Mouse (Mus musculus) spleen, postnatal 4 days (tissue): Measurements from ENCODE around the gene Yeats2.
A peak's percentile ranks its signal among the peaks of the same experiment; 100 is the strongest.

Experiments used
- DNase-seq, 2 experiments: peaks; one replicate each; pipeline ENCODE4 v3.0.0; 2022; ENCODE audit warnings: low spot score in 2 of 2

Yeats2 gene

GRCm38 (mm10) chr16:20191161-20191882 lies 50.5 kb downstream of the Yeats2 start:
- no peak for DNase-seq

- DNase-seq: no peak
Observed at GRCm38 (mm10) chr16:20192043-20192442, 51.2 kb downstream of the Yeats2 start.

DNA sequence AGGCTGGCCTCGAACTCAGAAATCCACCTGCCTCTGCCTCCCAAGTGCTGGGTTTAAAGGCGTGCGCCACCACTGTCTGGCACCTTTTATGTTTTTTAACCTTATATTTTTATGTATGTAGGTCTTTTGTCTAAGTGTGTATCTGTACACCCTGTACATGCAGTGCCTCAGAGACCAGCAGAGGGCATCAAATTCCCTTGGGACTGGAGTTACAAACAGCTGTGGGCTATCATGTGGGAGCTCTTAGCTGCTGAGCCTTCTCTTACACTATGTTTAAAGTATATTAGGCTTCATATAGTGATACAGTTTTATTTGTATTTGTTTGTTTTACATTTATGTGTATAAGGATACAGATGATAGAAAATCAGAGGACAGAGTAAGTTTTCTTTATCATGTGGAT lies 54.7 kb downstream of the Yeats2 start:
- DNase-seq: no peak

- no peak for DNase-seq
Observed at GRCm38 (mm10) chr16:20196962-20197361, 56.1 kb downstream of the Yeats2 start.

DNA sequence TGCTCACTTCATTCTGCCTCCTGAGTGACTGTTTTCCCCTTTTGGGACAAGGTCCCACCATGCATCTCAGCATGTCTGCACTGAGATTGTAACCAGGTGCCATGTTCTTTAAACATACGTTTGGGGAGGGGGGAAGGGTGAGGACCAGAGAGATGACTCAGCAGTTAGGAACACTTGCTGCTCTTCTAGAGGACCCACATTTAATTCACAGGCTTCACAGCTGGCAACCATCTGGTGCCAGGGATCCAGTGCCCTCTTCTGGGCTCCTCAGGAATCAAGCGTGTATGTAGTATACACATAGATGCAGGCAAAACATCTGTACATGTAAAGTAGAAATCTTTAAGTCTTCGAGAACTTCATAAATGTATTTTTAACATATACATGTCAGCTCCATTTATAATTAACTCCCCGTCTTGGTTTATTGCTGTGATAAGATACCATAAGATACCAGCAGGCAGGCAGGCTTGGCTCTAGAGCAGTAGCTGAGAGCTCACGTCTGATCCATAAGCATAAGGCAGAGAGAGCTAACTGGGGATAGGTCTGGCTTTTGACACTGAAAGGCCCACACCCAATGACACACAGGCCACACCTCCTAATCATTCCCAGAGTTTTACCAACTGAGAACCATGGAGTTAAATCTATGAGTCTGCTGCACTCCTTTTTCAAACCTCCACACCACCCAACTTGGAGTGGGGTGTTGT lies 58.8 kb downstream of the Yeats2 start:
- DNase-seq: no peak

- DNase-seq: peak in 1 of 2 experiments; percentile 37
Observed at GRCm38 (mm10) chr16:20213591-20214226, 72.8 kb downstream of the Yeats2 start.

GRCm38 (mm10) chr16:20222726-20223125 lies 81.9 kb downstream of the Yeats2 start:
- no peak for DNase-seq

DNA sequence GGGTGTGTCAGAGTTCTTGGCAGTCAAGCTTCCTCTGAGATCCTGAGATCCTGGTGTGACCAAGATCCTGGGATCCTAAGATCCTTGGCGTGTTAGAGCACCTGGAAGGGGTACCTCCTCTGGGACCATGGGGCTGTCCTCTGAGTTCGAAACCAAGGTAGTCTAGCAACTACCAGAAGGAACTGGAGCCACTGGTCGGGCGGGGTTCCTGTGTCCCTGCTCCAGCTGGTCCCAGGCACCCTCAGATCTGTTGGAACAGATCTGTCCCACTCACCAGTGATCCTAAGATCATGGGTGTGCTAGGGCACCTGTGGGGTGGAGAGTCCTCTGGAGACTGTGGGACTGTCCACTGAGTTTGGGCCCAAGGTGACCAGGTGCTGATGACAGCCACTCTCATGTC lies 85.8 kb downstream of the Yeats2 start:
- DNase-seq: no peak

- no peak for DNase-seq
Observed at GRCm38 (mm10) chr16:20227504-20227903, 86.6 kb downstream of the Yeats2 start.

DNA sequence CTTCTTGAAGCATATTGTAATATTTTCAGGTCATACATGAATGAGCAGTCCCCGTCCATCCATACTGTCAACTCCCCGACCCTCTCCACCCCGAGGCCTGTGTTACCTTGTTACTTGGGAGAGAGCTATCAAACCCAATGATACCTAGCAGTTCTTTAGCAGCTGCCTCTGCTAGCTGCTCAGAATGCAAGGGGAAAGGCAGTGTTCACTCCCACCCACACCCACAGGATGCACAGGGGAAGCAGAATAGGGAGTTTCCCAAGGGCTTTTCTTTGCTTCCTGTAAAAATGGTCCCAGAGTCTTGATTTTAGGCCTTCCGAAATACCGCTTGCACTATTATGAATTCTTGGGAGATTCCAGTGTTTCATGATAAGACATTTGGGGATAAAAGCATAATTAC lies 87.3 kb downstream of the Yeats2 start:
- no peak for DNase-seq

- DNase-seq: no peak
Observed at GRCm38 (mm10) chr16:20234406-20234805, 93.5 kb downstream of the Yeats2 start.

DNA sequence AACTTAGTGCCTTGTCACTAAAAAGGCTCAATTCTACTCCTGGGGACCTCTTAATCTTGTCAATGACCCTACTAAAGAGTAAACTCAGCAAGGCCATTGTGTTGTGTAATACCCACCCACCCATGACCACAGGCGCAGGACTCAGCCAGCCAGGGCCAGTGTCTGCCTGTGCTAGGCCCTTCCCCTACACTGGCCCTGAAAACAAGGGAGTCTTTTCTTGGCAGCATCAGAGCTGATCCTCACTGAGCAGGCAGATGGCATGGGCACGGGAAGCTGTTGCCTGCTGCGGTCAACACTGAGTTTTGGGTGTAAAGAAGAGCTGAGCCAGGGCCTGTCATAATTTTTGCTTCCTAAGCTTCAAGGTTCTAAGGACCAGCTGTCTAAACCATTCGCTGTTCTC lies 96.6 kb downstream of the Yeats2 start:
- no peak for DNase-seq

DNA sequence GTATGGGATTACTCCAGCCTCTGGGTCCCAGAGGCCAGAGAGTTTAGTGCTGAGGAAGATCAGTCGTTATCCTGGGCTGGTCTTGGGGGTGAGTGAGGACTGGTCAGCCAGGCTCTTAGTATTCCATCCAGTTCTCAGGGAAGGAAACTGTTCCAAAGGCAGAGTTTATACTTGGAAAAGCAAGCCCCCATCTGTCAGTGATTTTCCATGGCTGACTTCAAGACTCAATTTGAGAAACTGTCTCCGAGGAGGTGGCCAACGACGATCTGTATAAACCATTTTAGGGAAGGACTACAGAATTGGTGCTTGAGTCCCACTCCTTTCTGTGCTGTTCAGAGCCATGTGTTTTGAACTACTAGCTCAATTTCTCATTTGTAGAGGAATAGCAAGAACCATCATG lies 97.8 kb downstream of the Yeats2 start:
- DNase-seq: peak in 1 of 2 experiments; percentile 13

GRCm38 (mm10) chr16:20240468-20241414 lies 99.9 kb downstream of the Yeats2 start, which contains the start of gene Map6d1:
TSS of gene Map6d1 (minus strand) at chr16:20241358.
- no peak for DNase-seq

GRCm38 (mm10) chr16:20247103-20247502 lies 106.2 kb downstream of the Yeats2 start:
- DNase-seq: no peak

DNA sequence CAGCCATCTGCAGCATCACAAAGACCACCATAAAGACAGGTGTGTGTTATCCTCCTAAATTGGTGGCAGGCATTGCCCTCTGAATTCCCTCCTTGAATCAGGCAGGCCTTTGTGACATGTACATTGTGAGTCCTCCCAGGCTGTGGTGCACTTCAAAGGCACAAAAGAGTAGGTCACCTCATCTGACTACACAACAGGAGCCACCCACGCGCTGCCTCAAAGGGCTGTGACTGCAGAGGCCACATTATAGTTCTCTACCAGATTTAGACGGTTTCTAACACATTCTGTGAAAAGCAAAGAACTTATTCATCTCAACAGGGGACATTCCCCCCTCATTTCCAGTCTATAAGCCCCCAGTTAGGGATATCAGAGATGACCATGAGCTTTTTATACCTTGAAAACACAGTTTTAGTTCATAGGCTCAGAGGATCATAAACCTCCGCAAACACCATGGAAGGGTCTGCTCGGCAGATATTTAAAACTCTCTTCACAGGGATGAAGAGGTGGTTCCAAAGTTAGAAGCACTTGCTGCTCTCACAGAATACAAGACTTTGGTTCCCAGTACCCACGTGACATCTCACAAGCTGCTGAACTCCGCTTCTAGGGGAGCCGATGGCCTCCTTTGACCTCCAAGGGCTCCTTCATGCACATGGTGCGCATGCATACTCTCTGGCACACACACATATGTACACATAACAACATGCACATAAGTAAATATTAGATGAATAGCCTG lies 107.7 kb downstream of the Yeats2 start:
- DNase-seq: no peak

DNA sequence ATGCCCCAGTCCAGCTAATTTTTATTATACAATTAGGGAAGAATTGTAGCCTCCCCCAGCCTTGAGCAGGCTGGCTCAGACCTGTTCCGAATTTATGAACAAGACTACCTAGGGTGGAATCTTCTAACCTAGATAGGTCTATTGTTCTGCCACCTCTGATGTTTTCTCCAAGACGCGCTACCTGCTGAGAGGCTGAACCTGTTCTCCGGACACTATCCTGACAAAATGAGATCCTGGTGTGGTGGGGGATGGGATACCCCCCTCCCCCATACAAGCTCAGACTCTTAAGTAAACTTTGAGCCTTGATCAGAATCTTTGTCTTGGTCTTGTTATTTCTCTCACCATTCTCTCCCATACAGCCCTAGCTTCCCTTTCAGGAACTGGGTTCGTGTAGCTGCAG lies 117.1 kb downstream of the Yeats2 start:
- no peak for DNase-seq

DNA sequence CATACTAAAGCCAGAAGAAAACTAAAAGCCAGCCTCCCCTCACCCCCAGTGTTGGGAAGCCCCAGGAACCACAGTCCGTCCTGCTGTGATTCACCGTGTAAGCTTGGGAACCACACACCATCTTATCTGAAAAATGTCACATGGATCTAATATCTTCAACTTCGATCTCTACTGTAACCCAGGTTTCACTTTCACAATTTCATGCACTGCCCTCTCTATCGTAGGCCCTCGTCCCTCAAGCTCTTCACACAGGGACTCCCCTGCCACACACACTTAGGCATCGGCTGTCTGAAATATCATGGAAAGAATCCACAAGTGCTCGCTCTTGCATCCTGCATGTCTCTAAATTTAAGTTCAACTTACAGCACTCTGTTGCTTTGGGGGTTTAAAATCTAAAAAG lies 124.2 kb downstream of the Yeats2 start:
- DNase-seq: no peak

DNA sequence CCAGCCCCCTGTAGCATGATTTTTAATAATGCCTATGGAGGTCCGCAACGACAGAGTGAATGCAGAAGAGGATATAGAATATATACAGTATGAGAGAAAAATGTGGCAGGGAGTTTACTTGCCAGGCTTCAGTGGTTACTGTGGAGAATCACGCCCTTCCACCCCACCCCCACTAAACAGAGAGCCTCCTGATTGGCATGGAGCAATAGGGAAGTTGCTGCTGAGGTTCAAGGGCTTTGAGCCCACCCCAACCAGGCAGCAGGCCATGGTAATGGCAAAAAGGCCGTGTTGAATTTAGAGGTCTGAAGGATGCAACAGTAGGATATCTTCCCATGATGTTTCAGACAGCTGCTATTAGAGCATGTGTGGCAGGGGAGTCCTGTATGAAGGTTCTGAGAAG lies 130.5 kb downstream of the Yeats2 start:
- DNase-seq: no peak

GRCm38 (mm10) chr16:20272994-20273393 lies 132.1 kb downstream of the Yeats2 start:
- no peak for DNase-seq

DNA sequence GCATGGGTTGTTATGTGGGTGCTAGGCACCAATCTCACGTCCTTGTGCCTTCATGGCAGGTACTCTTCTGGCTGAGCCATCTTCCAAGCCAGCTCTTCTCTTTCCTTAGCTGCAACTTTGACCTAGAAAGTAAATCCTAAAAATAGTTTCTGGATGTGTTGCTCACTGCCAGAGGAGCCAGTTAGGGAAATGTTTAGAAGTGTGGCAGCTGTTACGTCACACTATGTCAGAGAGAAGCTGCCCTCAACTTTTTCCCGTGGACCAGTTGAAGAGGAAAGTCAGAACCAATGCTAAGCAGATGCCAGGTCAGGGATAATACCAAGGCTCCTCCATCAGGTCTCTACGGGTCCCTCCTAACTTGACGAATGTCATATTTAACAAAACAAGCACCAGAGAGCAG lies 138.5 kb downstream of the Yeats2 start:
- no peak for DNase-seq
